Mouse (Mus musculus) hindbrain, embryonic 11.5 days (tissue): ENCODE data around the gene Mllt10. TPM values are rescaled to one million over a fixed set of nuclear protein-coding genes. Genes with fewer than 3 reads are reported as not detected.

Experiments used
- ATAC-seq: fragments of 200-750 bp; cut with Nextera tagmentation; 2 replicates; pipeline ENCODE4 v1.8.0; 2017; ENCODE audit warnings: mild to moderate bottlenecking, moderate TSS enrichment, moderate library complexity; ENCODE audit not compliant: low FRiP score
- DNase-seq: peaks from one replicate; pipeline ENCODE4 v3.0.0-alpha.2; 2015; ENCODE audit warnings: low spot score
- H3K27ac ChIP-seq: fragments of 300-500 bp; sonication (generic); 2 replicates; pipeline ENCODE4 v1.5.1; 2014; ENCODE audit warnings: mild to moderate bottlenecking, low read depth, low read length
- H3K27me3 ChIP-seq: fragments of 300-500 bp; sonication (generic); 2 replicates; pipeline ENCODE4 v1.6.1; 2014; ENCODE audit warnings: mild to moderate bottlenecking, low read length, moderate library complexity, mixed read lengths; ENCODE audit not compliant: control insufficient read depth, insufficient read depth
- H3K36me3 ChIP-seq: fragments of 300-500 bp; sonication (generic); 2 replicates; pipeline ENCODE4 v1.6.1; 2014; ENCODE audit warnings: mild to moderate bottlenecking, low read length, moderate library complexity, mixed read lengths; ENCODE audit not compliant: control insufficient read depth, insufficient read depth
- H3K4me1 ChIP-seq: fragments of 300-500 bp; sonication (generic); replicated peaks from 2 replicates; pipeline ENCODE4 v1.6.1; 2014; ENCODE audit warnings: low read length, mixed read lengths; ENCODE audit not compliant: control insufficient read depth, insufficient read depth
- H3K4me2 ChIP-seq: fragments of 300-500 bp; sonication (generic); replicated peaks from 2 replicates; pipeline ENCODE4 v1.6.1; 2014; ENCODE audit warnings: mild to moderate bottlenecking, low read depth, low read length
- H3K4me3 ChIP-seq: fragments of 300-500 bp; sonication (generic); 2 replicates; pipeline ENCODE4 v1.5.1; 2014; ENCODE audit warnings: low read depth, low read length
- H3K9ac ChIP-seq: fragments of 300-500 bp; sonication (generic); 2 replicates; pipeline ENCODE4 v1.6.1; 2014; ENCODE audit warnings: low read depth, low read length
- H3K9me3 ChIP-seq: fragments of 300-500 bp; sonication (generic); 2 replicates; pipeline ENCODE4 v1.6.1; 2016; ENCODE audit warnings: low read length; ENCODE audit not compliant: control insufficient read depth
- WGBS: fragments of 180-500 bp; shearing (Covaris S2); extraction: QIAGEN DNeasy Blood & Tissue Kit; methylation state at CpG from one replicate; pipeline ENCODE4 v1.1.7; 2014; 5-methylcytosine and 5-hydroxymethylcytosine counted together
- polyA plus RNA-seq: library from polyadenylated mRNA; unstranded; fragments of >200 nt; fragmentation: Nextera tagmentation; extraction: Ambion mirVana; gene quantifications from 2 replicates; pipeline ENCODE4 v1.2.1, GENCODE M21; 2014

Mllt10 gene
- polyA plus RNA-seq, 1 experiment from 2014 or later = 62.2 TPM

- peak overlapping the region; percentile 45; the same call in 1 of the 2 replicates for H3K9ac ChIP-seq
- H3K36me3 ChIP-seq = no peaks in the 10 kb centered on the region
- no peaks in the 10 kb centered on the region for H3K9me3 ChIP-seq
- H3K27ac ChIP-seq = peak overlapping the region; percentile 100
- peak; percentile 31 for DNase-seq
- WGBS = 6% methylated on average over 1 of the region's 1 CpGs
- ATAC-seq = no peak
- H3K4me2 ChIP-seq = 0 out of 2 replicates have a peak overlapping the region, but pooled peaks have one; percentile 0
- H3K27me3 ChIP-seq = no peaks in the 10 kb centered on the region
- no peak overlapping the region for H3K4me3 ChIP-seq
- H3K4me1 ChIP-seq = peaks cover 7% of the 10 kb centered on the region
Observed at GRCm38 (mm10) chr2:18053243-18053950, 1.6 kb upstream of the Mllt10 start.

- Histone ChIP-seq H3K36me3 (no peaks in the 10 kb centered on the region), H3K9me3 (no peaks in the 10 kb centered on the region), H3K4me1 (peaks cover 7% of the 10 kb centered on the region), H3K27ac (peak overlapping the region; percentile 100), H3K9ac (peak overlapping the region; percentile 50), H3K4me2 (peak overlapping the region; percentile 96), H3K27me3 (no peaks in the 10 kb centered on the region), H3K4me3 (peak overlapping the region; percentile 8; the same call in 1 of the 2 replicates)
- whole genome bisulfite sequencing = 10% methylated on average over 2 of the region's 2 CpGs
- ATAC-seq (no peak), DNase-seq (peak; percentile 52)
Observed at GRCm38 (mm10) chr2:18053951-18054530, 996 bp upstream of the Mllt10 start.

- peaks cover 4% of the 10 kb centered on the region for H3K4me1 ChIP-seq
- H3K36me3 ChIP-seq = no peaks in the 10 kb centered on the region
- peak overlapping the region; percentile 67 for H3K4me3 ChIP-seq
- H3K9me3 ChIP-seq = no peaks in the 10 kb centered on the region
- ATAC-seq = peak; percentile 93
- peak overlapping the region; percentile 100 for H3K27ac ChIP-seq
- no peaks in the 10 kb centered on the region for H3K27me3 ChIP-seq
- H3K4me2 ChIP-seq = peak overlapping the region; percentile 96
- under 1% methylated on average over 41 of the region's 66 CpGs for WGBS
- peak; percentile 99 for DNase-seq
- H3K9ac ChIP-seq = peak overlapping the region; percentile 100
Observed at GRCm38 (mm10) chr2:18055929-18056785, 1.1 kb downstream of the Mllt10 start.

GRCm38 (mm10) chr2:18056786-18057255 is 1.8 kb downstream of the Mllt10 start:
- peak overlapping the region; percentile 100 for H3K9ac ChIP-seq
- 0% methylated on average over 31 of the region's 50 CpGs for WGBS
- DNase-seq = peak; percentile 91

GRCm38 (mm10) chr2:18057336-18058145 is 2.5 kb downstream of the Mllt10 start:
- Histone ChIP-seq H3K9me3 (no peaks in the 10 kb centered on the region), H3K4me2 (peak overlapping the region; percentile 96), H3K9ac (peak overlapping the region; percentile 100), H3K4me3 (peak overlapping the region; percentile 67), H3K27me3 (no peaks in the 10 kb centered on the region), H3K4me1 (peaks cover 4% of the 10 kb centered on the region), H3K27ac (peak overlapping the region; percentile 100), H3K36me3 (no peaks in the 10 kb centered on the region)
- no peak for ATAC-seq
- under 1% methylated on average over 48 of the region's 48 CpGs for WGBS
- peak; percentile 75 for DNase-seq

More at GRCm38 (mm10) chr2:18056786-18057255, 1.8 kb downstream of the Mllt10 start:
- H3K4me2 ChIP-seq = peak overlapping the region; percentile 96
- H3K27ac ChIP-seq = peak overlapping the region; percentile 100
- H3K27me3 ChIP-seq = no peaks in the 10 kb centered on the region
- ATAC-seq = peak; percentile 95
- H3K36me3 ChIP-seq = no peaks in the 10 kb centered on the region
- H3K4me3 ChIP-seq = peak overlapping the region; percentile 67
- H3K4me1 ChIP-seq = peaks cover 4% of the 10 kb centered on the region
- H3K9me3 ChIP-seq = no peaks in the 10 kb centered on the region

GRCm38 (mm10) chr2:18058146-18058708 is 3.2 kb downstream of the Mllt10 start:
- Histone ChIP-seq H3K9me3 (no peaks in the 10 kb centered on the region), H3K4me2 (peak overlapping the region; percentile 96), H3K36me3 (no peaks in the 10 kb centered on the region), H3K27ac (peak overlapping the region; percentile 100), H3K27me3 (no peaks in the 10 kb centered on the region), H3K9ac (peak overlapping the region; percentile 100), H3K4me1 (peaks cover 4% of the 10 kb centered on the region), H3K4me3 (peak overlapping the region; percentile 67)
- DNase-seq (peak; percentile 44), ATAC-seq (no peak)
- WGBS = 10% methylated on average over 9 of the region's 9 CpGs

GRCm38 (mm10) chr2:18059063-18059462 is 4.0 kb downstream of the Mllt10 start:
- Histone ChIP-seq H3K36me3 (no peaks in the 10 kb centered on the region), H3K9me3 (no peaks in the 10 kb centered on the region), H3K4me2 (peak overlapping the region; percentile 96; the same call in 1 of the 2 replicates), H3K27me3 (no peaks in the 10 kb centered on the region), H3K4me3 (peak overlapping the region; percentile 67; the same call in 1 of the 2 replicates), H3K9ac (peak overlapping the region; percentile 32; the same call in 1 of the 2 replicates), H3K4me1 (no peaks in the 10 kb centered on the region; the same call in none of the 2 replicates), H3K27ac (peak overlapping the region; percentile 100)
- 18% methylated on average over 2 of the region's 2 CpGs for WGBS
- DNase-seq (peak; percentile 30), ATAC-seq (no peak)
